Mouse (Mus musculus) gastrocnemius, postnatal 14 days (tissue): Measurements from ENCODE around the gene Pdik1l. TPM values are rescaled to one million over a fixed set of nuclear protein-coding genes. Genes with fewer than 3 reads are reported as not detected.
"Not testable (repeated sequence)": the region's sequence is repeated elsewhere in the genome, so short reads cannot be mapped to it uniquely, and the experiment has no call there.

Source experiments
- DNase-seq: peaks from one replicate; pipeline ENCODE4 v3.0.0; 2021; ENCODE audit warnings: mixed read lengths
- intact Hi-C: fragments of 180-260 bp; cut with DNase I; formaldehyde crosslinking; loops from one replicate; pipeline ENCODE4 v1.15.1; 2025; ENCODE audit warnings: low total_unique reads
- total RNA-seq, 2 experiments: library from RNA; stranded (reverse); gene quantifications; 2 replicates each; pipeline ENCODE4 v1.2.3; 2021

Gene Pdik1l
- total RNA-seq, 2 experiments from 2014 or later = 4.8 to 5.3 TPM

DNA sequence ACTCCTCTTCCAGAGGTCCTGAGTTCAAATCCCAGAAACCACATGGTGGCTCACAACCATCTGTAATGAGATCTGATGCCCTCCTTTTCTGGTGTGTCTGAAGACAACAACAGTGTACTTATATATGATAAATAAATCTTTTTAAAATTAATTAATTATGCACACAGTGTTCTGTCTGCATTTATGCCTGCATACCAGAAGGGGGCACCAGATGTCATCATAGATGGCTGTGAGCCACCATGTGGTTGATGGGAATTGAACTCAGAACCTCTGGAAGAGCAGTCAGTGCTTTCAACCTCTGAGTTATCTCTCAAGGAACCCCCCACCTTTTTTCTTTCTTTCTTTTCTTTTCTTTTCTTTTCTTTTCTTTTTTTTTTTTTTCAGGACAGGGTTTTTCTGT, 18.1 kb downstream of the Pdik1l start:
- DNase-seq = not testable (repeated sequence)
- intact Hi-C loops = loop anchor here (5.0 kb wide), 1 partner anchor 123 kb away; no protein-coding TSS in a partner anchor

DNA sequence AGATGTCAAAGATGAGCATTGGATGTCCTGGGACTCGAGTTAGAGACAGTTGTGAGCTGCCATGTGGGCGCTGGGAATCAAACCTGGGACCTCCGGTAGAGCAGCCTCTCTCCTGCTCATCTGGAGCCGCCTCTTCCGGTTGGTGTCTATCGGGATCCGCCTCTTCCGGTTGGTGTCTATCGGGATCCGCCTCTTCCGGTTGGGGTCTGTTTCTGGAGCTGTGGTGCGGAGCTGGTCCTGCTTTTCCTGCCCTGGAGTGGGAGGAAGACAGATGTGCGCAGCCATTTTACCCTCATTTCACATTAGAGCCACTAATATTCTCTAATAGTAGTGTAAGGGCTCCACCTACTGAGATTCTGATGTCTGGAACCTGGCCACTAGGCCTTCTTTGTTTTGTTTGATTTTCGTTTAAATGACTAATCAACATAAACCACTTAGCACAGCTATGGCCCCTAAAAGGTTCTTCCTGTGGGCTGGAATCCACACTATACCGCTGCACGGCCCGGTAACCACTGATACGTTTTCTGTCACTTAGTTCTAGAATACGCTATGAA, 19.5 kb downstream of the Pdik1l start:
- intact Hi-C loops = loop anchor here (5.0 kb wide), 1 partner anchor 124 kb away; no protein-coding TSS in a partner anchor
- no peak for DNase-seq

DNA sequence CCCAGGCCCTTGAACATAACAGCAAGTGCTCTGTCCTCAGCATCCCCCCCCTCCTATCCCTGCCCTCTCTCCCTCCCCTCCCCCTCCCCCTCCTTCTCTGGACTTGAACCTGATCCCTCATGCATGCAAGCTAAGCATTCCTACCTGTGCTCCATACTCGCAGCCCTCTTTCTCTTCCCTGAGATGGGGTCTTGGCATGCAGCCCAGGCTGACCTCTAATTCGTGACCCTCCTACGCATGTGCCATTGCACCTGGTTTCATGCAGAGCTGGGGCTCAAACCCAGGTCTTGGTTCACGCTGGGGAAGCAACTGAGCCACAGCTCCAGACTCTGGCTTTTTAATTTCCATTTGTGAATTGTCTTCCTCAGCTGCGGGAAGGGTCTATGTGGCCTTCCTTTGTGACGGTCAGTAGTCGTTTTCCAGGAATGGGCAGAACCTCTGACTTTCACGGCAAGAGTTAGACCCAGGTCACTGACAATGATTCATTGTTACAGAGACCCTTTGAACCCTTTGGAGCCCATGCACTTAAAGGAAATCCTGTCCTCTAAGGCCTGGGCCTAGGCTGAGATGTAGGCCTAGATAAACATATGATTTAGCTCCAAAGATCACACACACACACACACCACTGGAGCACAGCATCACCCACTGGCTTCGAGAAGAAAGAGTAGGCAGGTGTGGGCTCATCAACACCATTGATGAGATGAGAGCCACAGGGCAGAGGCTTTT, 21.7 kb downstream of the Pdik1l start:
- intact Hi-C loops = loop anchor here (5.0 kb wide), 1 partner anchor 126 kb away; no protein-coding TSS in a partner anchor
- DNase-seq = no peak

DNA sequence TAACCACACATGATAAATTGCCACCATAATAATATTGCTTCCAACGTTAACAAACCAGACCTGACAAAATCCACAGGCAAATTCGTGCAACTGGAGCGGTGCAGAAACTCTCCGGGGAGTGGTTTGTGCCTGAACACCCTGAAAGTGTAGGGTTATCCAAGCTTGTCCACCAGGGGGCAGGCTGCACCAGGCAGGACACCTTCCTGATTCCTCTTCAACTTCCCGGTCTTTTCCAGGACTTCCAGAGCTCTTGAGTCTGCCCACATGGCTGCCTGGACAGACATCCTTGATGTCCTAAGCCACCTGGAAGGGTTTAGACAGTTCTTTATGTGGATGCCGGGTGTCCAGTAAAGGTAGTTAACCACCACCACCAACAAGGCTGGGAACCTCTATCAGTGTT, 24.5 kb downstream of the Pdik1l start:
- intact Hi-C loops = no loop called here
- peak; percentile 64 for DNase-seq

DNA sequence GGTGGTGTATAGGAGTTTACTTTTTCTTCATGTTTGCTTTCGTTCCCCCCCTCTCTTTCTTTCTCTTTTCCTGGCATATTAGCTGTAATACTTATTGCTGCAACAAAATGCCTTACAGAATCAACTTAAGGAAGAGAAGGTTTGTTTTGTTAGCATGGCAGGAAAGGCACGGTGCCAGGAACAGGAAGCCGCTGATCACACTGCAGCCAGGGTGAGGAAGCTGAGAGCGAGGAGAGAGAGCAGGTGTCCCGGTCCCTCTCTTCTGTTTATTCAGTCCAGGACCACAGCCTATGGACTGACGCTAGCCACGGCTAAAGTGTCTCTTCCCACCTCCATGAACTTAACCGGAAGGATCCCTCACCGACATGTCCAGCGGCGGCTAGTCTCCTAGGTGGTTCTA, 29.3 kb downstream of the Pdik1l start:
- no peak for DNase-seq
- intact Hi-C loops = loop anchor here (10.0 kb wide), 2 partner anchors 116 to 226 kb away; no protein-coding TSS in a partner anchor

GRCm38 (mm10) chr4:134257198-134258009, 30.3 kb downstream of the Pdik1l start:
- intact Hi-C loops = loop anchor here (10.0 kb wide), 2 partner anchors 117 to 227 kb away; no protein-coding TSS in a partner anchor

DNA sequence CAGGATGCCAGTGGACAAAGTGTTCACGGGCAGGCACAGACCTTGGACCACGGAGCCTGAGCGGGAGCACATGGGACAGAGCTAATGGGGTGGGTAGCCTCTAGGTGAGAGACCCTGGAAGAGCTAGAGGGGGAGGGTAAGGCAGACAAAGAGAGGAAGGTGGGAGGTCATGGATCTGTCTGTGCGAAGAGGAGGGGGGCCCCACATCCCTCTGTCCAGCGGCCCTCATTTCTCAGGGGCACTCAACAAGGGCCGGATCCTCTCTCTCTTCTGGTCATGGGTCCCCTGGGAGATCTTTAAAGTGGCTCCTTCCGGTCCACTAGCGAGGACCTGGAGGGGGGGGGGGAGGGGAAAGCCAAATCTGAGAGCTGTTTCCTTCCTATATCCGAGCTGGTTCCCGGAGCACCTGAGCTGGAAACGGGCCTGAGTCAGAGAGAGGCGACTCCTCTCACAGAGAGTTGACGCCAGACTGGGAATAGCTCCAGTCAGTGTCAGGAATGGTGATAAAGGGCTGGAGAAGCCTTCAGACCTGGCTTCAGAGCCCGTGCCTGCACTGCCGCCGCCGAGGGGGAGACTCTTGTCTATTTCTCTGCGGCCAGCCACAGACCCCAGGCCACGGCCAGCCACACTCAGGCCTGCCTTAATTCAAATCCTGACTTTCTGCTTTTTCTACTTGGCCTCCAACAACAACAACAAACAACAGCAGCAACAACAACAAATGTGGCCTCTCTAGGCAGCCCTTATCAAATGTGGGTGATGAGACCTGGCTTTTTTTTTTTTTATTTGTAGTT, 31.1 kb downstream of the Pdik1l start:
- intact Hi-C loops = loop anchor here (10.0 kb wide), 2 partner anchors 118 to 228 kb away; no protein-coding TSS in a partner anchor

More at GRCm38 (mm10) chr4:134257198-134258009, 30.3 kb downstream of the Pdik1l start:
- DNase-seq = no peak

DNA sequence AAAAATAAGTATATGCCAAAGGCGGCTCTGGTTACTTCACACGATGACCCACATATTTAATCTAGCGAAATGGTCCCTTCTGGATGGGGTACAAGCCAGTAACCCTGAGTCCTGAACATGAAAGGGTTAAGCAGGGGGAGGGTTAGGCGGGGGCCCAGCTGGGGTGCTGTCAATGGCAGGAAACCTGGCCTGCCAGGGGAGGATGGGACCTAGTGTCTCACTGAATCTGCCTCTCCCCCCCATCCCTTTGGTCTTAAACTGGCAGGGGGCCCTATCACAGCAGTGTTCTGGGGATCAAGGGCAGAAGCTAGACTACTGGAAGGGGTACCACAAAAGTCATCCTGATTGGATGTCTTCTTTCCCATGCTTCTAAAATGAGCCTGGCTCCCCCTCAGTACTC, 31.8 kb downstream of the Pdik1l start:
- DNase-seq = no peak
- intact Hi-C loops = loop anchor here (10.0 kb wide), 2 partner anchors 119 to 229 kb away; no protein-coding TSS in a partner anchor

More for the DNA sequence above, 31.1 kb downstream of the Pdik1l start:
- DNase-seq = no peak

DNA sequence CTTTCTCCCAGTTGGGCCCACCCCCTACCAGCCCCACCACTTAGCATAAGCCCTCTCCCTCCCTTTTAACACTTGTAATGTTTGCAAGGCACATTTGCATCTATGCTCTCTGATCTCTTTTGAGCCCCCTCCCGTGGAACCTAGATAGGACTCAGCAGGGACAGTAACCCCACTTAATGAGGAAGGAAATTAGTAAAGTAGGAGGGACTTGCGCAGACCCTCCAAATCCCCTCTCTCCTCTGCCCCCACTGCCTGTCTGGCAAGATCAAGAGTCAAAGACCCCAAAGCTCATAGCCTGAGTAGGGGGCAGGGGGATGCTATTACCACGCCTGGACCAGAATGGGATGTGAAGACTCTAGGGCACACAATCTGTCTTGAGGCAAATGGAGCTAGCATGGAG, 32.9 kb downstream of the Pdik1l start:
- DNase-seq = no peak

GRCm38 (mm10) chr4:134253722-134254324, 33.9 kb downstream of the Pdik1l start, which contains the start of gene Grrp1:
Grrp1 (minus strand) TSS chr4:134254106.
- intact Hi-C loops = loop anchor here (5.0 to 10.0 kb wide), 3 partner anchors 38 to 231 kb away; no protein-coding TSS in a partner anchor
- no peak for DNase-seq

More for the DNA sequence above, 32.9 kb downstream of the Pdik1l start:
- intact Hi-C loops = loop anchor here (5.0 to 10.0 kb wide), 3 partner anchors 37 to 230 kb away; no protein-coding TSS in a partner anchor

DNA sequence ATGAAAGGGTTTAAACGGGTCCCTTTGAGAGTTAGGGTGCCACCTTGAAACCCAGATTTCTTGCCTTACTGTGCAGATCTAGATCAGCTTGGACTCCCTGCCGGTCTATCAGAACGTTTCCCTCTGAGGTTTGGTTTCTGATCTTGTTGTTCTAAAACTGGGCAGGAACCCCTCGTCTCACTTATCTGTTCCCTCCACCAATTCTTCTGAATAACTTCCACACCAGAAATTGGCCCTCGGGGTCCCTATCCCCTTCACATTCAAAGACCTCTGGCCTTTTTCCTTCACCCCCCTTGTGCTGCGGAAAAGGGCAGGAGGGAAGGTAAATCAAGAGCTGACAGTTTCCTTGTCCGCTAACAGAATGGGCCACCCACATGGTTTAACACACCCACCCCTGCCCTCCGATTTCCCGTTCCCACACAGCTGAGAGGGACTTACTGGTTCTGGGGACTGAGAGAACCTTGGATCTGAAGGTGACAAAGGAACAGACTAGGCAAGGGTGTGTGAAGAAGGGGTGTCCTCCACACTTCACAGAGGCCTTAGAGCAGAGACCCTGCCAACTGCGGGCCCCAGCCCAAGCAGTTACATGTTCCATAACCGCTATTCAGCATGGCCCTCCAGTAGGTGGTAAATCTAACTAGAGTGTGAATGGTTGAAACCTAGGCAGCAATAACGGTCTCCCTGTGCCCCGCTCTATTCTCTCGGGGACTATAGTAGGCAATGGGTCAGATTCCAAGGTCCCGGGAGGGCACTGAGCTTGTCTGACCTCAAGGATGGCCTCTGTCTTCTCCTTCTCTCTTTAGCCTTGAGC, 34.6 kb downstream of the Pdik1l start:
- intact Hi-C loops = loop anchor here (5.0 to 10.0 kb wide), 3 partner anchors 39 to 232 kb away; no protein-coding TSS in a partner anchor
- DNase-seq = no peak

DNA sequence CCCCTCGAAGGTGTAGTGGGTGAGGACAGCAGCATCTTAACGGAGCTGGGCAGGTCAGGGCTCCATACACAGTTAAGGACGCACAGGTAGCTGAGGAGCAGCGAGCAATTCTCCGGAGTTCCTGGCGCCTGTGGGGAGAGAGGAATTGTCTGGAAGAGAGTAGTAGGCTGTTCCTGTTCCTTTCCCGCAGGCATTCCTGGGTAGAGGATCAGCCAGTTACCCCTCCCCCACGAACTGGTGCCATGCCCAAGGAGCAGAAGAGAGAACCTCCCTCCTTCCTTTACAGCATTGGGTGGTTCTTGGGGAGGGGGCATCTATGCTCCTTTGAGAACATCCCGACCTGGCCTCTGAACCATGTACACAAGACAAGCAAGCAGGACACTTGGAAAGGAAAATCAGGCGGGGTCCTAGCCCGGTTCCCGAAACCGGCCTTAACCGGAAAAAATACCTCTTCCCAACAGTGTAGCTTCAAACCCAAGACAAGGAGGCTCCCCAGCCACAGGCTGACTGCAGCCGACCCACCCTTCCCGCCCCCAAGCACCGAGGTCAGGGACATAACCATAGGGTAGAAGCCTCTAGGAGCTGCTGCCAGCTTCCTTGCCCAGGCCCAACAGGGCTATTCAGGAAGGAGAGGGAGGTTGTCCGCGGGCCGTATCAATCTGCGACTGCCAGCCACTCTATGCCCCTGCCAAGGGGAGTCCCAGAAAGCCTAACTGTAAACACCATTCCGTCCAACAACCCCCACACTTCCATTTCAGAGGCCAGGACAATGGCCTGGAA, 35.4 kb downstream of the Pdik1l start:
- DNase-seq = no peak
- intact Hi-C loops = loop anchor here (5.0 to 10.0 kb wide), 3 partner anchors 40 to 232 kb away; no protein-coding TSS in a partner anchor

GRCm38 (mm10) chr4:134251241-134252130, 36.2 kb downstream of the Pdik1l start:
- DNase-seq = peak; percentile 33
- intact Hi-C loops = loop anchor here (5.0 to 10.0 kb wide), 3 partner anchors 41 to 233 kb away; no protein-coding TSS in a partner anchor

- intact Hi-C loops = loop anchor here (5.0 to 10.0 kb wide), 3 partner anchors 41 to 234 kb away; no protein-coding TSS in a partner anchor
- DNase-seq = no peak
Measured at GRCm38 (mm10) chr4:134250930-134251240, 36.8 kb downstream of the Pdik1l start.

GRCm38 (mm10) chr4:134250116-134250929, 37.4 kb downstream of the Pdik1l start:
- intact Hi-C loops = loop anchor here (5.0 to 10.0 kb wide), 3 partner anchors 42 to 234 kb away; no protein-coding TSS in a partner anchor
- DNase-seq = no peak
